Mouse (Mus musculus): ENCODE results near the gene Clpb.
A peak's percentile ranks its signal among the peaks of the same experiment; 100 is the strongest.

Clpb gene

DNA sequence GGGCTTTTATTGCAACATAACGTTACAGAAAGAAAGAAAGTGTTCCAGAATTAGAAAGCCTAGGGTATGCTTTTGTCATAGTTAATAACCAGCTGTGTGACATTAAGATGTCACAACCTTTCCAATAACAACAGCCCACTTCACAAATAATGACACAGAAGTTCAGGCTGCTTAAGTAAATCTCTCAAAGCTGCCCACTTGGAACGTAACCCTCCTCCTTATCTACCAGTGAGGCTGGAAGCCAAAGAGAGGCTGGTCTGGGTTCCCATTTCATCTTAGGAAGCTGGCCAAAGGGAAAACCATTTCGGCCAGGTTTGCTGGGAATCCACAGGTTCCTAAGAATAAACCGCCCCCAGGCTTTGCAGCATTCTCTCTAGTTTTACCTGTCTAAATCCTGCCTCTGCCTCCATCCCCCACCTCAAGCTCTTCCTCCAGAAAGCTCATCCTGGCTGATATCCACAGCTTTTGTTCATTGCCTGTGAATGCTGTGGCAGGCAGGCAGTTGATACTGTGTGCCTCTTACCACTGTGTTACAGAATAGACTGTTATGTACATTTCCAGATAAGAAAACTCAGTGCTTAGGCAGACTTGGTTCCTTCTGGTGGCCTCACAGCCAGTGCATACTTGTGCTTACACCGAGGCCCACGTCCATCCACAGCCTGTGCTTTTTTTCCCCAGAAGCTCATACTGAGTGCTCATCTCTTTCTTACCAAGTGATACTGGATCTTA lies 12.8 kb downstream of the Clpb start:
- DNase-seq (ENCODE audit: low read depth, low spot score) = no peak

DNA sequence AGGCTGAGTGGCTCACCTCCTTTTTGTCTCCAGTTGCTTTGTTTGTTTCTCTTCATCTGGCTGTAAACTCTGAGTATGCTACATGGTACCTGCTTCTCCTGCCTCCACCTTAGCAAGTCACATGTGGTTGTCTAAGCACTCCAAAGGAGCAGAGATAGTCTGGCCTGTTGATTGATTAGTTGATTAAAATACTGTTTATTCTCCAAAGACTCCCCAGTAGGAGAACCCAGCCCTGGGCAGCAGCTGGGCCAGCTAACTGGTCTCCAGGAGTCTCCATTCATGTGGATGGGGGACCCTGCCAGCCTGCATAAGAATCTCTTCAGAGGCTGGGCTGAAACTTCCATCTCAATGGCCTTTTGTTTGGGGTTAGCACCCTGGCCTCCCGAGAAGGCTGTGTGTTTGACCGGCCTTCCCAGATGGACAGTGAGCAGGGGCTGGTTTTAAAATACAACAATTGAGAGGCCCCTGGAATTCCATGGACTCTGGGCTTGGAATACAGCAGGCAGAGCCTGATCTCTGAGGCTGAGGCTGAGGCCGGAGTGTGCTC lies 13.4 kb downstream of the Clpb start:
- DNase-seq (ENCODE audit: low read depth, low spot score) = no peak

DNA sequence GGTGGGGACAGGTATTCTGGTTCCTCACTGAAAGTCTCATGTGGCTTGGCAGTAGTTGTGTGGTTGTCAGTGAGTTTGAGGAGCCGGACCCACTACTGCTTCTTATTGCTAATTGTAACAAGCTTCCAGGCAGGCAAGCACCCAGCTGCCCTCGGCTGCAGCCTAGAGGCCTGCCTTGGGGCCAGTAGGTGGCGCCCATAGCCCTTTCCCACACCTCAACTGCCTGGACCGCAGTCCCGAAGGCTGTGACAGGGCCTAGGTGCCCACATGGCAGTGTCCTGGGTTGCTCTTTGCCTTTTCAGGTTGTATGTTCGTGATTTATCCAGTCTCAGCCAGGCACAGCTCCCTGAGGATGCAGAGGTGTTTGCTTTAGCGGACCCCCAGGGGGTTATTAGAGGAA lies 16.2 kb downstream of the Clpb start:
- DNase-seq (ENCODE audit: low read depth, low spot score) = peak; percentile 43

DNA sequence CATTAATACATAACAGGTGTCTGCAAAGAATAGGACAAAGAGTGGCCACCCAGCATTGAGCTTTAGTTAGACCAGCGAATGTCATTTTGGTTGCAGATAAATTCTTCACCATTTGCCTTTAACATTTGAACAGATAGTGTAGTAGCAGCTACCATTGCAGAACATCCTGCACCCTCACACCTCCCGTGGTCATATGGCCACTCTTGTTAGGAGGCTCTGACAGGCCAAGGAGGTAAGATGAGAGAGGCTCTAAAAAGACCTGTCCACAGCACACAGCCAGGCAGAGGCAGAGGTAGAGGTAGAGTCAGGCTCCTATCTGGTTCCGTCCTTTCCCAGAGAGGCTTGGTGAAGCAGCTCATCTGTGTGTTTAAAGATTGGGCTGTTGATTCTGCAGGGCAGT lies 17.5 kb downstream of the Clpb start:
- DNase-seq (ENCODE audit: low read depth, low spot score) = no peak

DNA sequence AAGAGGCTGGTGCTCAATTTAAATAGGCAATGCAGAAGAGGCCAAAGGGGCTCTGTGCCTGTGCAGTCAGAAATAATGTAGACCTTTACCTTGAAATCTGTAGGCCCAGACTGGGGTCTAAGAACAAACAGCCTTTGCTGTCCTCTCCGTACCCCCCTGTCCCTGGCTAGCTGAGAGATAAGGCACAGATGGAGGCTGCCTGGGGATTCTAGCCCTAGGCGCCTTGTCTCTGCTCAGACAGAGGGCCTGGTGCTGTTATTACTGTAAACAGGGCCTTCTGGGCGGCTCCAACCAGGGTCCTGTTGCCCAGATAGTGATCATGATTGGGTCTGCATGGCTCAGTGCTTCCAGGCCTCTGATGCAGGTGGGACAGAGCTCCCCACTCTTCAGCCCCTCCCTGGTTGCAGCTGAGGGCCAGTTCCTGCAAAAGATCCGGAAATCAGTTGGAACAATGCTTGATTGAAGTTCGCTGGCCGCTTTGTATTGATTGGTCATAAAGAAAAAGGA lies 18.2 kb downstream of the Clpb start:
- DNase-seq (ENCODE audit: low read depth, low spot score) = no peak

DNA sequence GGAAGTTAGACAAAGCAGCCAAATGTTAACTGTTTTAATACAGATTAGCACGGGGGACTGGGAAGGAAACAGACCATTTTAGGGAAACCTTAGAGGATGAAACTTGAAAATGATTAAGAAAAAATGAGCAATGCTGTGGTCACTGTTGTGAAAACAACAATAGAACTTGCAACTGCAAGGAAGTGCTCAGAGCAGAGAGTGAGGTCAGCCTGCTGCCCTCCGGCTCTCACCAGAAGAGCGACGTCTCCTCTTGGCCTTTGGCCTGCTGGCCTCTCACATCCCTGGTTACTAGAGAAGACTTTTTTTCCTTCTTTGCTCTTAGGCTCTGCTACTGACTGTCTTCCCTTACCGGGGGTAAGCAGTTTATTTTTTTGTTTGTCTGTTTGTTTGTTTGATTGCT lies 19.5 kb downstream of the Clpb start:
- no peak for DNase-seq (ENCODE audit: low read depth, low spot score)

DNA sequence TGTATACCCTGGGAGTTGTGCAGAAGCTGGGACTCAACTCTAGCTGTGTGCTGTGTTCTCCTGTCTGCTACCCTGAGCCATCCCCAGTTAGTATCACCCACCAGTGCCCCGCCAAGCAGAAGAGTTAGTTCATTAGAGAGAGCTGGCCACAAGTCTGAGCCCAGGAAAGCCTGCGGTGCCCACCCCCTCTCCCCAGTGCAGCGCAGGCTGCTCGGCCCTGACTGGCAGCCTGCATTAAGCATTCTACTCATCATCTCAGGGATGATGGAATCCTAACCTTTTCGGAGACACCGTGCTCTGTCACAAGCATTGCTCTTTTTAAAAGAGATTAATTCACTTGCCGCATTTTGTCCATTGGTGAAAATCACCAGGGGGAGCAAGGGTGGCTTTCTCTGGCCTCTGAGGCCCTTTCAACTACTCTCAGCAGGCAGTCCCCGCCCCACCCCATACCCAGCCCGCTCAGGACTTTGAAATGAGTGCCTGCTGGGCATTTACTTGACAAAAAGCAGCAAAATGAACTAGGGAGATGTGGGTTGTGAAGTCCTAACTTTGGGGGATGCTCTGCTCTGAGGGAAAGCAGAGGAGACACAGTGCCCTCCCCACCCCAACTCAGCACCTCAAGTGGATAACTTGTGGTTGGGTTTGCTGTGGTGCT lies 20.7 kb downstream of the Clpb start:
- DNase-seq (ENCODE audit: low read depth, low spot score) = no peak

DNA sequence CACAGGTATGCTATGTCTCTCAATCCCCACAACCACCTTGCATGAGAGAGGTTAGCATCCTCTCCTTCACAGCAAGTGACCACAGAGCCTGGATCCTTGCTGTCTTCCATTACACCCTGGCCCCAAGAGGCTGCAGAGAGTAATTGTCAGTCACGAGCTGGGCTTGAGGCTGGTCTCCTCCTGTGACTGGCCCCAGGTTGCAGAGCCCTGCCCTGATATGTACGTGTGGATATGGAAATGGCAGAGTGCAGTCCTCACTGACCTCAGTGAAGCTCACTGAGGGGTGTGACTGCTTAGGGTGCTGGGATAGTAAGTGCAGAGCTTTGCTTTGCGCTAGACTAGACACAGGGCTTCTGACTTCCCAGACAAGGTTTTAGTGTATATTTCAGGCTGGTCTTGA lies 21.2 kb downstream of the Clpb start:
- DNase-seq (ENCODE audit: low read depth, low spot score) = no peak

DNA sequence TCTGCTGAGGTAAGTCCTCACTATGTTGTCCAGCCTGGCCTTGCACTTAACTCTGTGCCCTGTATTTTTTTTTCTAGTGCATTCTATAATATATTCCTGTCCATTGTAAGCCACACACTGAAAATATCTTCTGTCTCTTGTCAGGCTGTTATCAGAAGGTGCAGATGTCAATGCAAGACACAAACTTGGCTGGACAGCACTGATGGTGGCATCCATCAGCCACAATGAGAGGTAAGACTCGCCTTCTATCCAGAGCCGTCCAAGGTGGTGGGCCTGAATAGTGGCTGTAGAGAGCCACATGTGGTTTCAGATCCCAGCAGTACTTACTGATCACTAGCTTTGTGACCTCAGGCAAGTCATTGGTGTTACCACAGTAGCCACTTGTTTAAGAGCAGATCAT lies 23.7 kb downstream of the Clpb start:
- DNase-seq (ENCODE audit: low read depth, low spot score) = no peak

DNA sequence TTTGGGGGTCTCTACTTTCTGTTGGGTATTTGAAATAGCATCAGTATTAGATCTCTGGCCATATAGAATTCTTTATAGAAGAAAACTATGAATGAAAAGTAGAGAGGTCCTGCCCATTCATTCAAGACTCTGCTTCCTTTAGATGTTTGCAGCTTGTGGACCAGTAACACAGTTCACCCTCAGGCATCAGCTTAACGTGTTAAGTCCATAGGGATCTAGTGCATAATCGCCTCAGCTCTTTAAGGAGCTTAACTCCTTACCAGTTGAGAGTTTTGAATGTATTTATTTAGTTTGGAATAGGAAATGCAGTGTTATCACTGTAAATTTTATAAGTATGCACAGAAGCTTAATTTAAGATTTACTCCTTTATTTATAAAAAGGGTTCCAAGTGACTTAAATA lies 27.0 kb downstream of the Clpb start:
- no peak for DNase-seq (ENCODE audit: low read depth, low spot score)

DNA sequence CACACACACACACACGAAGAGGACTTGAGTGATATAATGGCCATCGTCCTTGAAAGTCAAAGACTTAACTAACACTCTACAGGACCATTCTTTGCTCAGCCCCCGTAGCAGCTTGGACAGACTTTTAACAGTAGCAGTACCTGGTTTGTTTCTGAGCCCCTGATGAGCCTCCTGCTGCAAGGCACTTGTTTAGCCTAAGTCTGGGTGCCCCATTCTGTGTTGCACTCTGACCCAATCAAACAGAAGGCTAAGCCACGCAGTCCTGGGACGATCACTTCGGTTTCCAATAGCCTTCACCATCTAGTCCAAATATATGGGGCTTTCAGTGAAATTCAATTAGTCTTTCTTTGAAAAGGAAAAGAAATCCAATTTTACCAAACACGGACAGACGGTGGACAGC lies 28.4 kb downstream of the Clpb start:
- no peak for DNase-seq (ENCODE audit: low read depth, low spot score)

DNA sequence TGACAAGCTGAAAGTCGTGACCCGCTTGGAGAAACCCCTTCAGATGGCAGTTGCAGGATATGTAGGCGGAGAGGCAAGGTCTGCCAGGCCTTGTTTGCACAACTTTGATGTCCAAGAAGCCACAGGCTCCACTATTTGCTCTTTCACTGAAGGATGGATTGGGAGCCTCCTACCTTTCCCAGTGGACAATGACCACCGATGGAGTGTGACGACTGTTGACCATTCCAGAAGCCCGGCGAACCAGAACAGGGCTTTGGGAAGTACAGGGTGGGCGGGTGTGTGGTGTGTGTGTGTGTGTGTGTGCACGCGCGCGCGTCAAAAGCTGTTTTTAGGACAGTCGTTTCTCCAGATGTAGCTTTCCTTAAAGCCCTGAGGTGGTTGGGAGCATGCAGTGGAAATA lies 29.0 kb downstream of the Clpb start:
- DNase-seq (ENCODE audit: low read depth, low spot score) = no peak

DNA sequence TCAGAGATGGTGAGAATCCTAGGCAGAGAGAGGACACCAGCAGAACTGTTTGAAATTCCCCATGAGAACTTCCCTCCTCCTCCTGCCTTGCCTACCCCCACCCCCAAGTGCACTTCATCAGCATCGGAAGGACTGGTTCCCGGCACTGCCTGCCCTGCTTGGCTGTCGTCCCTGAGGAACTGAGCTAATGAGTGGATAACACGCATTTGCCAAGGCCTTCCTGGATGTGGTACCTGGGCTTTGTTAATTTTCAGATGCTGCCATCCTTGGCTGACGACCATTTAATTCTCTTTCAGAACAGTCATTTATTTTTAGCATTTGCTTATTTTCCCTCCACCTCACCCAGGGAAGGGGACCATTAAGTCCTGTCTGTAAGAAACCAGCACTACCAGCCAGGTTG lies 32.0 kb downstream of the Clpb start:
- DNase-seq (ENCODE audit: low read depth, low spot score) = no peak

DNA sequence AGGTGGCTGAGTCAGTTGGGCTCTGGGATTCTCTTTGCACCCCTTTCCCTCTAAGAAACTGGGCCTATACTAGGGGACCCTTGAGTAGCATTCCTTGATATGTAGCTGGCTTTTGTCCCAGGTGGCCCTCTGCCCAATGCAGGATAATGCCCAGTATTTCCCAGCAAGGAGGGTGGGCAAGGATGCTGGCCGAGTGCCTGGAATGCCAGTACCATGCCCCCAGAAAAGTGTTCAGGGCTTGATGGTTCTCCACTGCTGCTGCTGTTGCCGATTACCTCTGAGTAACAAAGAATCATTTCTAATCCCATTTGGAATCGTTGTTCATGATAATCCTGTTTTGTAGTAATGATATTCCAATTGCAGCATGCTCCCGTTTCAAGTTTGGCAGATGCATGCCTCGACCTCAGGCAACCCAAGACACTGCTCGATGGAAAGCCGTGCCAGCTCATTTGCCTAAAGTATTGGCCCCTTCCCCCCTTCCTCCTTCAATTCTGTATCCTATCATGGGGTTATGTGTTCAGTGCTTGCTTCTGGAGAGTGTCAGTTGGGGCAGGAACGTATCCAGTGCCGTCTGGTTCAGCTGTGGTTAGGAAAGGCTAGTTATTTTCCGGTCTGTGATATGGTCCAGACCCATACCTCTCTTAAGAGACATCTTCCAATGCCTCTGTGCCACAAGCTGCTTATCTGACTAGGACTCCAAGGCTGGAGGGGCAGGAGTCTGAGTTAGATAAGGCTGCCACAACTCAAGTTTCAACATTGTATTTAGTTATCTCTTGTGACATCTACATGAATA lies 33.7 kb downstream of the Clpb start:
- no peak for DNase-seq (ENCODE audit: low read depth, low spot score)

DNA sequence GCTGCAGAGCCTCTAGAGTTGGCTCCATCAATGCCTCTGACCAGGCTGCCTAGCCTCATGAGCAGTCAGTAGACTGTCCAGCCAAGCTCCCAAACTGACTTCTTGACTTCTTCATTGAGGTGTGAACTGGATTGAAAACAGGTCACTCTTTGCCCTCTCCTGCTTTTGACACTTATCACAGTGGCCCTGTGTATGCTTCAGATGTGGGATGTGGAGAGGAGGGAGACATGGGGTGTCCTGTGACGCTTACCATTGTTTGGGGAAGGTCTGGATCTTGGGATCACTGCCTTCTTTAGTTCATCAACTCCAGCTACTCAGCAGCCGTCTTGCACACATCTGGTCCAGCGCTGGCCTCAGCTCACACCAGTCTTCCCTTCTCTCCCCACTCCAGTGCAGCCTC lies 36.9 kb downstream of the Clpb start:
- no peak for DNase-seq (ENCODE audit: low read depth, low spot score)

DNA sequence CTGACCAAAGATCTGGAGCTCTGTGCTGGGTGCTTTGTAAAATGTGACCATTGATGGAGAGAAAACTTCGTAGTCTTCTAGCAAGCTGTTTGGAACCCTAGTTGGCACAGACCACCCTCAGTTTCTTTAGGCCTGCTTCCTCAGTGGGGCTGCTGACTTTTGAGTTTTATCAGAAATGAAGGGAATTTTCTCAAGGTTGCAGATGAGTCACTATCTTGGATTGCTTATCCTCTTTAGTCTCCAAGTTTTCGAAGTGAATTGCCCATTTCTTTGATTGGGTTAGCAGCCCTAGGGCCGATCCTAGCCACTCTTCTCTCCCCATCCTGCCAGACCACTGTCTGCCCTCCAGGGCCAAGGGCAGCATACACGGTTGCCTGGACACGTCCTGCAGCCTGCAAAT lies 39.3 kb downstream of the Clpb start:
- DNase-seq (ENCODE audit: low read depth, low spot score) = no peak

DNA sequence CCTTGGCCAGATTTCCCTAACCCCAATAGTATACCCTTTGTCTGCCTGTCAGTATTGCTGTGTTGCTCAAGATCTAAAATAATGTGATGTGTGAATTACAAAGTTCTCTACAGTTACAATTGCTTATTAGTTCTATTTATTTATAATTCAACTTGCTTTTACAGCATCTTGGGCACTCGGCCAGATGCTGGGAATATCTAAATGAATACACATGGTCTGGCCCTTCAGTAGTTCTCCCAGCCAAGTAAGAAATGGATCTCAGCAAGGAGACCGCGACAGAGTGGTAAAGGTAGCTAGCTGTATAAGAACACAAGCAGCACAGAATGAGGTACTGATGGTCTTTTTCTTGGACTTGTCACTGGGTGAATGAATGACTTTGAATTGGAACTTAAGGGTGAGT lies 46.2 kb downstream of the Clpb start:
- no peak for DNase-seq (ENCODE audit: low read depth, low spot score)

DNA sequence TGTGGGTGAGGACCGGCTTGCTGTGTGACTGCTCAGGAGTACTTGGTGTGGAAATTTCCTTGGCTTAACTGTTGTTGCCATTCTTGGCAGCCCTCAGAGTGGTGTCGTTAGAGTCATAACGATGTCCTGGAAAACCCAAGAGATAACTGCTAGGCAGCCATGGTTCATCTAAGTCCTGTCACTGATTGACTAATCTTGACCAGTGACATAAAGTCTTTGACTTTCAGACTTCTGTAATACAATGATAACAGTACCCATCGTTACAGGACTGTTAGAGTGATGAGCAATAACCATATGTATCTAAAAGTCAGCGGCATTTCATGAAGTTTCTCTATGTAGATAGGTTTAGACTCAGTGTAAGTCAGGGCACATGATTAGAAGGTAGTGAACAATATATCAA lies 46.8 kb downstream of the Clpb start:
- no peak for DNase-seq (ENCODE audit: low read depth, low spot score)

DNA sequence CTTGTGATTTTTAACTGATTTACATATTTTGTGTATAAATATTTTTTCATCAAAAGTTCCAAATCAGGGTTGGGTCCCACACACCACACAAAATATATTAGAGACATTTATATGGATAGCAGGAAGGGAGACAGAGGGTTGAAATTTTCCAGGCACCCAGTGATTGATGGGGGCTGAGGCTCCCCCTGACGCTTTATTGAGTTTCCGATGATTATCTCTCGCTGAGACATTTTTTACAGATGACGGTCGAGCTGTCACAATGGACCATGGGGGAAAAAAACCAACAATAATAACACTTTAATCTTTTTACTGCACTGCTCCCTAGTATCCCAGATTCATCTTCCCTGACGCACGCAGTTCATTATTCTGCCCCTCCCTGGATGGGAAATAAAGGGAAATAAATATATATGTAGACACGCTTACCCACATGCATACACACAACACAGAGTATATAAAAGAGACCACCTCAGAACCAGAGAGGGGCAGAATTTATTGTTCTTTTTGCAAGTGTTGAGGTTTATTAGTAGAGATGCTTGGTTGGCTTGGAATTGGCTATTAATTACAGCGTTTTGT lies 50.5 kb downstream of the Clpb start:
- no peak for DNase-seq (ENCODE audit: low read depth, low spot score)

DNA sequence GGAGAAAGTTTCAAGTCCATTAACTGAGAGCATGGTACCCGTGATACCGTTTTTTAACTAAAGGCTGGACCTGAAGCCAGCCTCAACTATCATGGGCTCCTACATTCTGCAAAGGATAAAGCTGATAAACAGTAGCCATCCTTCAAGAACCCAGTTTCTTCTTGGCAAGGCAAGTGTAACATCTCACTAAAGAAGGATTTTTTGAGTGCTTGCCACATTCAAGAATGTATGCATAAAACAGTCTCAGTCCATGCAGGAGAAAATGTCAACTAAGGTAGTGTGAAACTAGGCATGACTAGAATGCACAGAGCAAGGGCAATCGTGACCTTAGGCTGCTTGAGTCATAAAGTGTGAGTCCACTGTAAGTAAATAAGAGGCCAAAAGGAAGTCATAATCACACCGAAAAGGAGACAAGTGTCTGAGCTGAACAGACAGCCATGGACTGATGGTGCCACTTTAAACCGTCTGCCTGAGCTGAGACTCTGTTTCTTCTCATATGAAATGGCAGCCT lies 51.7 kb downstream of the Clpb start:
- DNase-seq (ENCODE audit: low read depth, low spot score) = no peak

DNA sequence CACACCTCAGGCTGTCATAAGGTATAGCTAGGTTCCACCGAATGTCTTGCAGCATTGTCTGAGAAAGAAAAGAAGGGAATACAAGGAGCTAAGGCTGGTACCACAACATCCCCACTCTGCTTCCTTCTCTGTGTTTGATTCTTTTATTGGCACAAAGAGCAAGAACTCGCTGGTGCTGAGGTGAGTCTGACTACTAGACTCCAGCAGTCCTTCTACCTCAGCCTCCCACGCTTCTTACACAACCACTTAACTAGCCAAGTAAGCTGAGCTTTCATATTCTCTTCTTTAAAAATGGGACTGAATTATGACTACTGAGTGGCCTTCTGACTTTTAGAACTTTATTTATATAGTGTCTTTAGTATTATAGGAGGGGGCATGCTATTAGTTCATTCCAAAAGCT lies 56.9 kb downstream of the Clpb start:
- no peak for DNase-seq (ENCODE audit: low read depth, low spot score)

DNA sequence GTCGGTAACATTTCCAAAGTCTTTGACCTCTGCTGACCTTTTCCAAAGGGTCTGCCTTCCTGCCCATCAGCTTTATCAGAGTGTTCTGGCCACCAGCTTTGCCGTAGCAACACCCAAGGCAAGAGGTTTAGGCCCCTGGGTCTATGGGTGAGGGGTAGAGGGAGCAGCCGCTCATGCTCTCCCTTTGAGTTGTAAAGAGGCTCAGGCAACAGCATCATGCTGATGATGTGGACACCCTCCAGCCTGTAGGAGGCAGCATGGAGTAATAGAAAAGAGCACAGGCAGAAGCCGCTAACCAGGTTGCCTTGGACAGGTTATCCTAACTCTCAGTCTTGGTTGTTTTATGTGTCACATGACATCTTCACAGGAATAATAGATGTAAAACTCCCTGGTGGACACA lies 61.6 kb downstream of the Clpb start:
- peak; percentile 14 for DNase-seq (ENCODE audit: low read depth, low spot score)
